Mouse (Mus musculus) right cerebral cortex, adult 2 months (tissue): ENCODE measurements around the gene Aco2.
A peak's percentile ranks its signal among the peaks of the same experiment; 100 is the strongest.

Experiments
- DNase-seq, 2 experiments: peaks; one replicate each; pipeline ENCODE4 v3.0.0; 2021 to 2022; ENCODE audit warnings: low spot score in 2 of 2

Aco2 gene

DNA sequence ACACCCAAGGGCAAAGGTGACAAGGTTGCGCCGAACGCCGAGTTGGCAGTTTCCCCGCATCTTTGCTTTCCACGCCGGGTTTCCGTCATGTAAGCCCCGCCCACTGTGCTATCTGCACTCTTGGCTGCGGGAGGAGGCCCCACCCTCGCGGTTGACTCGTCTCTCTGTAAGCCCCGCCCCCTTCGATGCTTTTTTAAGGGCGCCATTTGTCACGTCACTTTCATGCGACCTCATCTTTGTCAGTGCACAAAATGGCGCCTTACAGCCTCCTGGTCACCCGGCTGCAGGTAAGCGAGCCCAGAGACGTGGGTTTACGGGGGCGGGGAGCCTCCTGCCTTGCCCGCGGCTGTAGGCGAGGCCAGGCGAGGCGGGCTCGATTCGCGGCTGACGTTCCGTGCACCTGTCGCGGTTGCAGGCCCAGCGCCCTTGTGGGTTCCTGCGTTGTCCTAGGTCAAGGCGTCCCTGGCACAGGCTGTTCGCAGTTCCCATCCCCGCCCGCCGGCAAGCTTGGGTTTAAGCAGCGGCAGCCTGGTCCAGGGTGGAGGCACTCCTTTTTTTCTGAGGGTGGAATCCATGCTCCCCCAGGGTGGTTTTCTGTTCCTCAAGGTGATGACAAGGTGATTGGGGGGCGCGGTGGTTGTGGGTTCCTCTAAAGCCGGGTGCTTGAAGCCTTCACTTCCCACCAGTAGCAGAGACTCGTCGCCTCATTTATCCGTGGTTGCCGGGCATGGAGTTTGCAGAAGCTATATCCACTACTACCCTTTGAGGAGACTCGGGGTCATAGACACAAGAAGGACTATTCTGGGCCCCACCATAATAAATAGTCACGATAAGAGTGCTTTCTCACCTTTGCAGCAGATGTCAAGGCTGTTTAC is at the start of gene Aco2:
Gene Aco2 (plus strand): TSS at position 48 of the 875 bp plus-strand sequence.
- peak; percentile 99 to 100 for DNase-seq

DNA sequence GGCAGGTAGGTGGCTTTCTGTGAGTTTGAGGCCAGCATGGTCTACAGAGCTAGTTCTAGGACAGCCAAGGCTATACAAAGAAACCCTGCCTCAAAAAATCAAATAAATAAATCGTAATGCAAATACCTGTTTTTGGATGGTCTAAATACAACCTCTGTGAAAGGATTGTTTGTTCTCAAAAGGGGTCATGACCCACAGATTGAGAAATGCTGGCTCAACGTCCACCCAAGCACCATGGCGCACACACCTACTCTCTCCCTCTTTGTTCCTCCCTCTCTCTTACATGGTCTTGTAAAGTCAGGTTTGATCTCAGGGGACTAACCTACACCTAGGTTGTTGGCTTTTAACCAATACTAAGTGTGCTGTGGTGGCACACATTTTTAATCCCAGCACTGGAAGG is 49.5 kb upstream of the Aco2 start:
- DNase-seq, result no peak

DNA sequence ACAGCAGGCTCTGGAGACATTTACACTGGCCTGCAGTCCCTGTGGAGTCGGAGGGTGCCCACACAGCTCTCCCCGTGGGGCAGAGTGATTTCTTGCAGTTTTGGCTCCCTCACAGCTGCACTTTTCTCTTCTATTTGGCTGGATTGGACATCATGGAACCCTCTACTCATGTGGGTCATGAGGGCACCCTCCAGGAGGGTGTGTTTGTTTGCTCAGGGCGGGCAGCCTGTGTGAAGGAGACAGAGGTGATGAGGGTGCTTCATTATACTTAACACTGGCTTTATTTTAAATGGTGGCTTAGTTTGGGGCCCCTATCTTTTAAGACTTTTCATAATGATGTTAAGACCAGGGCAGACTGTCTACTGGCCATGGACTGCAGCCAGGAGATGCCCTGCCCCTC is 47.3 kb upstream of the Aco2 start:
- DNase-seq, result no peak

DNA sequence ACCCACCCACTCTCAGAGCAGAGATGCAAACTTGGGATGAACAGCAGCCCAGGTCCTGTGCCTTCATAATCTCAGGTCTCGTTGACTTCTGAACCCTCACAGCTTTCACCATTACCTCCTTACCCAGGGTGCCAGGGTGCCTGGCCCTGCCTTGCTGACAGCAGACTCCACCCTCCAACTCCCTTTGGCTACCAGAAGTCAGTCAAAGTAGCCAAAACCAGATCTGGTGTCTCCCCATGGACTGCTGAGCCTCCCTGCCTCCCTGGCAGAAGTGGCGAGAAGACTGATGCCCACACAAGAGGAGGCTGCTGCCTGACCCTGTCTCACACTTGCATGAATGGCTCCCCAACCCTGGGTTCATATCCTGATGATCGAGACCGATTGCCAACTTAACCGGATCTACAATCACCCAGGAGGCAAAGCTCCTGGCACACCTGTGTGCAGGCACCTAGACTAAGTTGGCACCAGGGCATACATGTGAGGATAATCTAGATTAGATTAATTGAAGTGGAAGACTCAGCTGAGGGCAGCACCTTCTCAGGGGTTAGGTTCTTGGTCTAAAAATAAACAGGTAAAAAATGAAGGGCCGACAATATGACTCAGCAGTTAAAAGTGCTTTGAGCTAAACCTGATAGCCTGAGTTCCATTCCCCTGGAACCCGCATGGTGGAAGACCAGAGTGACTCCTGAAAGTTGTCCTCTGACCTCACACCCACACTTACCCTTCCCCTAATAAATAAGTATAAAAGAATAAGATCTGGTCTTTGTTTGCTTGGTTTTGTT is 43.5 kb upstream of the Aco2 start:
- DNase-seq, result no peak

DNA sequence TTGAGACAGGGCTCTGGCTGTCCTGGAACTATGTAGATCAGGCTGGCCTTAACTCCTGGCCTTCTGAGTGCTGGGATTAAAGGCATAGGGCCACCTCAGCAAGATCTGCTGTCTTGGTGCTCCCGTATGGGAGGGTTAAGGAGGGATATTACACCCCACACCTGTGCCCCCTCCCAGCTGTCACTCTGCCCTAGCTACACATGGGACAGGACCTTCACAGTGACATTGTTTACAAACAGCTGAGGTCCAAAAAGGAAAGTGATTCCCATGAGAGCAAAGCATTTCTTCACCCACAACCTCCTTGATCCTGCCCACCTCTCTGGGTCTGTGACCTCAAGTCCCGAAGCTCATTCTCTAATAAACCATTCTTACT is 42.9 kb upstream of the Aco2 start:
- no peak for DNase-seq

DNA sequence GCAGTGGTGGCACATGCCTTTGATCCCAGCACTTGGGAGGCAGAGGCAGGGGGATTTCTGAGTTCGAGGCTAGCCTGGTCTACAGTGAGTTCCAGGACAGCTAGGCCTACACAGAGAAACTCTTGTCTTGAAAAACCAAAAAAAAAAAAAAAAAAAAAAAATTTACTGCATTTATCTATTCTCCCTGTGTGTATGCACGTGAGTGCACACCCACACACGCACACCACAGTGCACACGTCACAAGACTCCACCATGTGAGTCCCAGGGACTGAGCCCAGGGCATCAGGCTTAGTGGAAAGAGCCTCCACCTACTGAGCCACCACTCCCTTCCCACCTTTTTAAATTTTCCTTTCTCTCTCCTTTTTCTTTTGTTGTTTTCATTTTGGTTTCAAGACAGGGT is 41.6 kb upstream of the Aco2 start:
- DNase-seq, result no peak

DNA sequence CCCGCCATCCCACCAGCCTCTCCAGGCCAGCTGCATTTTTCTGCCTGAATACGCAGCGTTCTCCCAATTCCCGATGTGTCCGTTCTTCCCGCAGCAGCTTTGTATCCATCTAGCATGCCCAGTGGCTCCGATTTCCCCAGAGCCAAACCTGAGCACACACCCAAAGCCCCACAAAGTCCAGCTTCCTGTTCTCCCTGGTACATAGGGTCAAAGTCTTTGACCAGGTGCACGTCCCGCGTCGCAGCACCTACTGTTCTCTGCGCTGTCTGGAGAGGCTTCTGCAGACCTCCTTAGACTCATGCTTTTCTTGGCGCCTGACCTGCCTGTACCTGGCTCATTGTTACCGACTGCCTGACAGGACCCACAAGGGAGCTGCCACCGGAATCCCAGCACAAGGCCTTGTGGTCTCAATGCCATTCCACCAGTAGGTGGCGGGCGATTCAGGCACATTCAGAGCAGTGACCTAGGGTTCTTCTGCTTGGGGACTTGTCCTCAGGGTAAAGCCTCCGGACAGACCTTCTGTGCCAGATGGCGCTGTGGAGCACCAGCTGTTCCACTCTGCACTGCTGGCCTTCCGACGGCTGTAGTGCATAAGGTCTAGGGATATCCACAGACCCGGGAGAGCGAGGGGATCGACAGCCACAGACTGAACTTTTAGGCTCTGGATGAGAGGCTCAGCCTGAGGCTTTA is 40.8 kb upstream of the Aco2 start:
- DNase-seq, result peak; percentile 86 to 88

DNA sequence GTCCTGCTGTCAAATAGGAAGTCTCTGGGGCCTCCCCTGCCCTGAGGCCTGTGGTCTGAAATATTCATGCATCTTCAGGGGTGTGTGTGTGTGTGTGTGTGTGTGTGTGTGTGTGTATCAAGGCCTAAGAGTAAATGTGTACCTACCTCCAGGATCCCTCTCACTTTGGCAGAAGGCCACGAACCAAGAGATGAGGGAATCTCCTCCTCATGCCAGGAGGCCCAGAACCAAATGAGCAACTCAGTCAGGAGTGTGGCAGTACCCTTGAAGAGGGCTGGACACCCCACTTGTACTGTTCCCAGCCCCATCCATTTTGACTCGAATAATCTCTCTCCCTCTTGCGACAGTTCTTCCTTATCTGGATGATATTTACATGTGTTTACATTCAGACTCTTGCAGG is 39.9 kb upstream of the Aco2 start:
- no peak for DNase-seq

DNA sequence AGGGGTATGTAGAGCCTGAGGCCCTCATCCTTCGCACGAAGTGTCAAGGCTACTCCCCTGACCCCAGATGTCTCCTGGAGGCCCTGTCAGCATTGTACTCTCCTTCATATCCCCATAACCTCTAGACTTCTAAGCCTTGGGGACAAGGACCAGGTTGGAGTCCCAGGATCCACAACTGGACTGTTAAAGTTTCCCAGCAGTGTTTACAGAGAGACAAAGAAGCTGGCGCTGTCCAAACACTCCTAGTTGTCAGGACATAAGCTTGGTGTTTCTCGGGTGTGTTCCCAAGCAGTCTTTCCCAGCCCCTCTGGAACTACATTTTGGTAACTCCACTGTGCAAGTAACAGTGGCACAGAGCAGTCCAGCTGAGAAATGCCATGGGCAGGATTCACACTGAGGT is 38.6 kb upstream of the Aco2 start:
- no peak for DNase-seq

DNA sequence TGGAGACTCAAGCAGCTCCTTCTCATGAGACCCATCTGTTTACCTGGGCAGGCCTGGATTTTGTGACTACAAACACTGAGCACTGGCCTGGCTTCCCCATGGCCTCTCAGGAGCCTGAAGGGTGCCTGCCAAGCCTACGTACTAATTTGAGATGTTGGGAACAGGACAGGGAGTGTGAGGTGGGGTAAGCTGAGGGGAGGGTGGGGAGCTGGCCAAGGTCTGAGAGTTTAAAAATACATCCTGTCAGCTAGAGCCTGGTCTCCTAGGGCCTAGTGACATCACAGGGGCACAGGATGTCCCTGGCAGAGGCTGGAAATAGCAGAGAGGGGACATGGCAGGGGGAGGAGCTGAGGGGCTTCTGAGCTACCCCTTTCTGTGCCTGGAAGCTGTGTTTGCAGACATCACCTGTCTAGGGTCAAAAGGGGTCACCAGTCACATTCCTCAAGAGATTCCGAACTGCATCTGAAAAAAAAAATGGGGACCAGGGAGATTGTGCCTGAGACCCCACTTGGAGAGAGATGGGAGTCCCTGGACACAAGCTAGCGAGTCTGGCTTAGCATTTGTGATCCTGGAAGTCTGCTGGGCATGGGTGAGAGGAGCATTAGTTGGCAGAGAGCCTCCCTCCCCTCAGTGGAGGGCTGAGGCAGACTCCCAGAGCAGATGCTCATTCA is 37.8 kb upstream of the Aco2 start:
- no peak for DNase-seq

DNA sequence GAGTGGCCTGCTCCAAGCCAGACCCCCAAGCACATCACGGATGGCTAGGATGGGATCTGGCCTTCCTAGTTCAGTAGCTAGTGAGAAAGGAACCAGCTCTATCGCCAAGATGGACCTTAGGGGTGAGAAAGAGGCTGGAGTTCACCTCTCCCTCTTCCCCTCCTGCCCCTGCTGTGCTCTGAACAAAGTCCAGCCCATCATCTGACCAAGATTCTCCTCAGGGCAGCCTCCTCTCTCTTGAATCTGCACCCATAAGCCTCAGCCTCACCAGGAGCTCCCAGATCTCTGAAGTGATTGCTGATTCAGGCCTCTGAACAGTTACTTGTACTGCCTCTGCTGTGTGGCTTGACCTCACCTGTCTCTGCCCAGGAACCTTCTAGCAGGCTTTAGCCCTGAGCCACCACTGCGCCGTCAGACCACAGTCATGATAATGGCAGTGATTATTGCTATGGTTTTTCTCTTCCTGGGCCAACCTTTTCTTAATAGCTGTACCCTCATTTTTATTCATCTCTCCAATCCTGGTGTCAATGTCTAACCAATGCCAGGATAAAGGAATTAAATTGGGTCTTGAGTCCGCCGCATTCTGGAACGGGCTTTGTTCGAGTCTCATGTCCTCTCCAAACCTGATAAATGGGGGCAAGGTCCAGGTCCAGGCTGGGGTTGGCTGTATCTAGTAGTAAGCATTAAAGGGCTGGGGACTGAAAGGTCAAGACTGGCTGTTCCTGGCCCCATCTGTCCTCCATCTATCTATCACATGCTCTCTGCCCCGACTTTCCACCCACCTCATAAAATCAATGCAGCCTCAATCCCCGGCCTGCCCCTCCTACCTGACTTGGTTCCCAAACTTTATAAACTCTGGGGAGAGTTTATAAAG is 36.9 kb upstream of the Aco2 start:
- DNase-seq, result no peak

DNA sequence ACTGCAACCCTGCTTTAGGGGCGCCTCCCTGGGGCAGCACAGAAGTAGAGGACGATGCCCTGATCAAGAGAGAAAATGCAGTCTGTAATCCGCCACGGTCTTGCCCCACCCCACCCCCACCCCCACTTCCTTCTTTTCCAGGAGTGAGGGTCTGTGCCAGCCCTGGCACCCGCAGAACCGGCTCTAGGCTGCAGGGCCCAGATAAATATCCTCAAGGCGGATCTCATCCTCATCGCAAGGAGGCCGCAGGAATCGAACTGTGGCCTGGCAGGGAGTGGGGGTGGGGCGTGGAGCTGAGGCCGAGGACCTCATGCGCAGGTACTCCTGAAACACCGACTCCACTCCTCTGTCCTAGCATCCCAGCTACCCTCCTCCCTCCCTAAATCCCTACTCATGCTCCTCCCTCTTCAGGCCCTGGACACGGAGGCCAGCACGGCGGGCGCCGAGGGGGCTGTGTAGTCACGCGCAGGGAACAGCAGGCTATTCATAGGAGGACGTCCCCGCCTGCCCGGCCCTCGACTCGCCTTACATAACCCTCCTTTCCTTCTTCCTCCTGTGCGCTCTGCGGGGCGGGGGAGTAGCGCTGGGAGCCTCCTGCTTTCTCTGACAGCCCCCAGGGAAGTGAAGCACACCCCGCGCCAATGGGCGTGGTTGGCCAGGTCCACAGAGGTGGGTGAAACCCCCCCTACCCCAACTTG is 35.8 kb upstream of the Aco2 start:
- peak; percentile 87 to 89 for DNase-seq

DNA sequence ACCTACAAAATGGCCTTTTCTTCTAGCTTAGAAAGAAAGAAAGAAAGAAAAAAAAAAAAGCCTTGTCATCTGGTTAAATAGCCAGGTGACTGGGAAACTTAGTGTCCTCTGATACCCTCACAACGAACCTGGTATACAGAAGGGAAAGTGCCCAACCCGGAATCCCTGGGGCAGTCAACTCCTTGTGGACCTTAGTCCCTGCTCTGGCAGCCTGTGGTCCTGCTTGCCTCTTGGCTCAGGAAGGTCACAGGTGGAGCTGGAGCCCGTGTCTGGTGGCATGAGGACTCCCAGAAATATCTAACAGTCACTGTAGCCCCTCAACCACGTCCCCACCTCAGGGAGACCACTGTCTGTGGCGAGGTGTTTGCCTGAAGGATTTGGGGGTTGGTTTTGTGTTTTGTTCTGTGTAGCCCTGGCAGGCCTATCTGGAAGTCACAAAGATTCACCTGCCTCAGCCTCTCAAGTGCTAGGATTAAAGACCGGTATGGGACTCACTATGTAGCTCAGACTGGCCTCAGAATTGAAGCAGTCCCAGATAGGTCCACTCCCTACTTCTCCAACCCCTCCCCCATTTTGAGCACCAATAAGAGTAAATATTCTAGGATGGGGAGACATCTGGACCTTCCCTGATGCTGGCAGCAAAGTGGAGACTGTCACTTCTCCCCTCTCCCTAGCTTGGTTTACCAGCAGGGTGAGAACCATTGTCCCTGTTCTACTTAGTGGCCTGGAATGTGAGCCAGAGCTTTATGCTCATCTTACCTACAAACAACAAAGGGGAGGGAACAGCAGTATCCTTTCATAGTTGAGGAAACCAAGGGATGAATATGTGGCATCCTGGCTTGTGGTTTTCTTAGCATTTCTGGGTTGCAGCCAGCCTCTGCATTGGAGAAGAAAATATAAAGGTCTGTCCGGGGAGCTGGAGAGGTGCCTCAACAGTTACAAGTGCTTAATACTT is 34.9 kb upstream of the Aco2 start:
- DNase-seq, result no peak

DNA sequence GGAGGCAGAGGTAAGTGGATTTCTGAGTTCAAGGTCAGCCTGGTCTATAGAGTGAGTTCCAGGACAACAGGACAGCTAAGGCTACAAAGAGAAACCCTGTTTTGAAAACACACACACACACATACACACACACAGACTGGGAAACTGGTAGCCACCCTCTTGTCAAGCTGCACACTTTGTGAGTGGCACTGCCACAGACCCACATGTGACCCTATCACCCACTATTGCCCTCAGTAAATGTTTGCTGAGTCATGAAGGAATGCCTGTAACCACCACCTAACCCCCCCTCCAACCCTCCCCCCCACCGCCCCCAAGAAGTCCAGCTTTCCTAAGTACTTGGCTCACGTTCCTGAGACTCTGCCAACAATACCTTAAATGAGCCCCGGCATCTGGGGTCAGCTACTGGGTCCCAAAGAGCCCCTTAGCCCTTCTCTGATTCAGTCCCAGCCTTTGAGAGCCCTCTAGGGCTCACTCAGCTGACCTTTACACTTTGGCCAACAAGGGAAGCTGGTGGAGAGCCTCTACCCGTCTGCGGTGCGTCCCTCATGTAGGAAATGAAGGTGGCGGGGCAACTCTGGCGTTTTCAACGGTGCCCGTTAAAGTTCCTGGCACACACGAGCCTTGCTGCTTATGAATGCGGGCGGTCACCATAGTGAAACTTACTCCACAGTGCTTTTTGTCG is 33.4 kb upstream of the Aco2 start:
- DNase-seq, result no peak

DNA sequence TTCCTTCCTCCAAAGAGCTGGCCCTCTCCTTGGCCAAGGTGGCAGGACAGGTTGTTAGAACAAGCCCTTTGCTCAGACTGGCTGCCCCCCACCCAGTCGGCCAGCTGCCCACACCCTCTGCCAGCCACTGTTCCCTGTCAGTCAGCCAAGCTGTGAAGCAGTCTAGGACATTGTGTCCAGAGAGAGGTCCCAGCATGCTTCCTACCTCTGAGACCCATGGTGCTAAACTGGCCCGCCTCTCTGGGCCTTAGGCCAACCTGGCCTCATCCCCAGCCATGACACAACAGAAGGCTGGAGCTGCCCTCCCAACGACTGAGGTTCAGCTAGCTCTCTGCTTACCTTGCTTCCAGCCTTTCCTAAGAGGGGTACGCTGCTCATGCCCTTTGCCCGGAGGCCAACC is 32.5 kb upstream of the Aco2 start:
- DNase-seq, result peak; percentile 42 to 71

DNA sequence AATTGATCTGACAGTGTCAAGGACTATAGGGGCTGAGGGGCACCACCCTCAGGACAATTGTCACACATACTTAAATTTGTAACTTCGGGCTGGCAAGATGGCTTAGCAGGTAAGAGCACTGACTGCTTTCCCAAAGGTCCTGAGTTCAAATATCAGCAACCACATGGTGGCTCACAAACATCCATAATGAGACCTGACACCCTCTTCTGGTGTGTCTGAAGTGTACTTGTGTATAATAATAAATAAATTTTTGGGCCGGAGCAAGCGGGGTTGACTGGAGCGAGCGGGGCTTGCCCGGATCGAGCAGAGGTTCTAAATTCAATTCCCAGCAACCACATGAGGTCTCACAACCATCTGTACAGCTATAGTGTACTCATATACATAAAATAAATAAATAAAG is 31.8 kb upstream of the Aco2 start:
- DNase-seq, result no peak

DNA sequence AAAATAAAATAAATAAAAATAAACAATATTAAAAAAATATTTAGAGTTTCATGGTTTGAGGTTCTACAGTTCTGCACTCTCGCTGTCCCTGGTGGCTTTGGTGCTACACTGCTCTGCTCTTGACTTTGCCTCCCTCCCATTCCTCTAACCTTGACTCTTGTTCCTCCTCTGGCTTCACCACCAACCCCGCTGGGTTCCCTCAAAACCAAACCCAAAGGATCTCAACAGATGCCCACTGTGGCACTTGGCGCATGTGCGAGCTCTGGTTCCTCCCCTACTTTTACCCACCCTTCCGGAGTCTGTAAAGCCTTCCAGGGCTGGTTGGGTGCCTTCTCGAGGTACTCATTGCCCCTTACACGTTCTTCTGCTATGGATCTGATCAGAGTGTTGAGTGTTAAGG is 29.8 kb upstream of the Aco2 start:
- DNase-seq, result no peak

DNA sequence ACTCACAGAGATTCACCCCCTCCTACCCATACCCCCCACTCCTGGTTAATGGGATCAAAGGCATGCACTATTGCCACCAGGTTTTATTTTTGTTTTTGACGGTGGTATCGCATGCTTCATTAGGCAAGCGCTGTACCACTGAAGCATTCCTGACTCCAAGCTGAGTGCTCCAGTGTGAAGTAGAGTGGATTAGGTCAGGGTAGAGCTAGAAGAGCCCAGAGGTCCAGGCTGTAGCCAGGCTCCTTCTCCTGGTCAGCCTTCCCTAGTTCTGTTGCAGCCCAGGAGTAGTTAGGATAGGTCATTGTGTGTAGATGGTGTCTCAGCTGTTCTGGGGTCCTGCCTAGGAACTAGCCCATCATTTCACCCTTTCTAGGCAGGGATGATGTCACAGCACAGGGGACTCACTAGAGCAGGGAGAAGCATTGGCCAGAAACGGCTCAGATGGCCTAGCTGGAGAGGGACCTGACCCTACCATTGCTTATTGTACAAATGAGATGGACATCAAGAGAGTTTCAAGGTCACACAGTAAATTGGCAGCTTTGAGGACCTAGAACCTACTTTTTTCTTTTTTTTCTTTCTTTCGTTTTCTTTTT is 27.0 kb upstream of the Aco2 start:
- no peak for DNase-seq
